Mouse (Mus musculus): Measurements from ENCODE around the gene Cd207.
"Not testable (repeated sequence)": the region's sequence is repeated elsewhere in the genome, so short reads cannot be mapped to it uniquely, and the experiment has no call there.

Cd207 gene

DNA sequence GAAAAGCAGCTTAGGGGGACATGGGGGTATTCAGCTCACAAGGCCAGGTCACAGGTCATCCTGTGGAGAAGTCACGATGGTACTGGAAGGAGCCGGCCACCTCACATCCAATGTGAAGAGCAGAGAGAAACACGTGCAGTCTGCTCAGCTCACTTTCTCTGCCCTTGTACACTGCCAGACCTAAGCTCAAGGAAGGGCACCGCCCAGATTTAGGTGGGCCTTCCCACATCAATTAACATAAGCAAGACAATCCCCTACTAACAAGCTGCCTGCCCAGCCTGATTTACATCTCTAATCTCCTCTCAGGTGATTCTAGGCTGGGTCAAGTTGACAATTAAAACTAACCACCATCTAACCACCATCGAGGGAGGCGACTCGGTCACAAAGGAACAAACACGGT lies 20.3 kb upstream of the Cd207 start:
- DNase-seq (ENCODE audit: low spot score), result no peak

DNA sequence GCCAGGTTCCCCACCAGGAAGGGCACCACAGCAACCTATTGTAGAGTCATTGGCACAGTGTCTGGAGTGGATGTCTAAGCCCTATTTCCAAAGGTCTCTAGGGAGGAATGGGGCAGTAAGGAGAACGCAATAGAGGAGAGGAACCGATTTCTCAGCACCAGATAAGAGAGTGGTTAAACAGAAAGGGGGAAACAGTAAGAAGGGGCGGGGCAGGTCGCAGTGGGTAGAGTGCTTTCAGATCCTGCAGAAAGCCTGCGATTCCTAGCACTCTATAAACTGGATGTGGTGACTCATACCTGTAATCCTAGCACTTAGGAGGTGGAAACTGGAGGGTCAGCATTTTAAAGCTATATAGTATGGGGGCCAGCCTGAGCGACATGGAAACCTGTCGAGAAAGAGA lies 19.0 kb upstream of the Cd207 start:
- no peak for DNase-seq (ENCODE audit: low spot score)

DNA sequence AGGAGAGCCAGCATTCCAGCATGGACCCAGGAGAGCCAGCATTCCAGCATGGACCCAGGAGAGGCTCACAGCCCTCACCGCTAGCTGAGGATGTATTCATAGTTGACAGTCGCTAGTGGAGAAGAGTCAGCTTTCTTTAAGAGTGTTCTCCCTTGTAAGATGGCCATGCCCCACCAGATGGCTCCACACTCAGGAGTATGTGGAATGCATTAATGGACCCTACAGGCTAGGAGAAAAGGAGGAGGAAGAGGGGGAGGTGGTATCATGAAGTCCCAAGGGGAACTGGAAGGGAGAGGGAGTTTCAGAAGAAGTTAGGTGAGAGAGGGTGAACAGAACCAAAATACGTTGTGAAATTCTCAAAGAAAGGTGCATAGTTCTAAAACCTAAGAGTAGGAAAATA lies 18.1 kb upstream of the Cd207 start:
- DNase-seq (ENCODE audit: low spot score), result no peak

GRCm38 (mm10) chr6:83693835-83694234 lies 16.2 kb upstream of the Cd207 start:
- peak; percentile 55 for DNase-seq (ENCODE audit: low spot score)

DNA sequence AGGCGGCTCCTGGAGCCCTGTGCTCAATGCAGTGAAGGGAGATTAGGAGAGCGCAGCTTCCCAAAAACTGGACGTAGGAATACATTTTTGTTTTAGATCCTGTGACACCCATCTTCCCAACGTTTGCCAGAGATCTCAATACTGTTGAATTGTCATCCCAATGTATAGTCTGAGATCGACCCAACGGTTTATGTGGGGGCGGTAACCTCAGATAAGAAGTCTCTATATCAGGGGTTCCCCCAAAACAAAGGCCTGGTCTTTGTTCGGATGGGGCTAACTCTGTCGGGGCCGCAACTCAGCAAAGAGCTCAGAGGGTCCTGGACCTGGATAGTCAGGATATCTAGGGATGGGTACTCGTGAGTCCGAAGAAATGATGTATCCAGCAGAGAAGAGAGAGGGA lies 15.3 kb upstream of the Cd207 start:
- no peak for DNase-seq (ENCODE audit: low spot score)

DNA sequence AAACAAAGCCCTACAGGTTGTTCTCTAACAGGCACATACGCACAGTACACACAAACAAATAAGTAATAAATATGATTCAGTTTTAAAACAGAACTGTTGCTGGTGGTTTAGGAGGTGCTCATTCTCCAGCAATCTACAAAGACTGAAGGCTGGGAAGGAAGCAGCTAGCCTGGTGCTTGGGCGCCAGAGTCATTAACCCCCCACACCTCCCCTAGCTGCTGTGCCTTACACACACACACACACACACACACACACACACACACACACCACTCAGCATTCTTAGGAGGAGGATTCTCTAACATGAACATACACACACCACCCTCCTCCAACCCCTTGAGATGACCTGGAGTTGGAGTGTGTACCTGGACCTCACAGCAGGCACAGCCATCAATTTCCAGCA lies 13.3 kb upstream of the Cd207 start:
- DNase-seq (ENCODE audit: low spot score), result no peak

DNA sequence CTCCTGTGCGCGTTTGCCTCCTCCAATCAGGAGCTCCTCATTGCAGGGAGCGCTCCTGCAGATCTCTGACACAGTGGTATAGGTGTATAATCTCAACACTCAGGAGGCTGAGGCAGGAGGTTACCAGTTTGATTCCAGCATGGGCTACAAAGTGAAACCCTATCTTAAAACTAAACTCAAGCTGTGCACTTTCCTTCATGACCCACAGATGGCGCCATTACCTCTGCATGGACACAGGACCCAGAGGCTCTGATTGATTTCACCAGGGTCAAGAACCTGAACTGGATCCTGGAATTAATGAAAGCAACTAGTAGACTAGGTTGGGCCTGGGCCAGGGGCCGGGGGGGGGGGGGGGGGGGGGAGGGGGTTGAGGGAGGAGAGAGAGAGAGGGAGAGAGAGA lies 12.6 kb upstream of the Cd207 start:
- DNase-seq (ENCODE audit: low spot score), result peak; percentile 21

DNA sequence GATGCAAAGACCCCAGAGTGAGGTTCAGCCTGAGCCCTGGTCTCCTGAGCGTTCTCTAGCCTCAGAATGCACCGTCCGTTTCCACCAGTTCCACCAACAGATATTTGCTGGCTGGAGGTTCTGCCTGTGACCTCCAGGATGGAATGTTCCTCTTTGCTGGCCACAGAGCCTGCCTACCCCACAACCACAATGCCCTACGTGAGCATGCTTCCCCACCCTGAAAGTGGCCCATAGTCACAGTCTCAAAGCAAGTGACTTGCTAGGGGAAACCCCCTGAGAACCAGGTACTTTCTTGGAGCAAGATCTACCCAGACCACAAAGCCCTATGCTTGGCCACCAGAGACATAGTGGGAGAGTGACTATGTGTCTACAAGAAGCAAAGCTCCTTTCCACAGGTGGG lies 11.7 kb upstream of the Cd207 start:
- DNase-seq (ENCODE audit: low spot score), result no peak

DNA sequence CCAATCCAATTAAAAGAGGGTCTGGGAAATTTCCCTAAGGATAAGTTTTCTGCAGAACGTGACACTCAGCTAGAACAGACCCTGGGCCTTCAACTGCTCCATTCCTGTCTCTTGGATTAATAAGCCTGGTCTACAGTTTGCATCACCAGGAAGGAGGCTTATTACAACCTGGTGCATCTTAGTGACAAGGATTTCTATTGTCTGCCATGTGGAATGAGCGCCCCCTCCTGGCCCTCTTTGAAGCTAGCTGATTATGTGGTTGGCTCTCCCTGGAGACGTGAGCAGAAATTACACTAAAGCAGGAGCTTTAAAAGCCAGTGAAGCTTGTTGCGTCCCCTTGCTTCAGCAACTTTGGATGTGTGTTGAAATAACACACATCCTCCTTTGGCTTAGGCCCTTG lies 4.3 kb downstream of the Cd207 start:
- DNase-seq (ENCODE audit: low spot score), result peak; percentile 63

DNA sequence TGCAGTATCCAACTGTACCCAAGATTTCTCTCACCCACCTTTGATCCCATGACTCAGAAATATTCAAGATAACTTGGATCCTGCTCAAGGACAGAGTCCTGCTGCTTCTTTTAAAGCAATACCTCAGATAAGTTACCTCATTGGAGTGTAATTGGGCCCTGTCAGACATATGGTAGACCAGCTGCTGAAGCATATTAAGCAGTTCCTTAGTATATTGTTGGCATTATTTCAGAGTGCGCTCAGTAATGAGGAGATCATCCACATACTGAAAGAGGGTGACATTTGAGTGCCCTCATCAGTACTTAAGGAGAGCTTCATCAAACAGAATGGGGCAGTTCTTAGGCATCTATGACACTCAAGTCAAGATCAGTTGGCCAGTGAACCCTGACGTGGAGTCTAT lies 12.6 kb downstream of the Cd207 start:
- no peak for DNase-seq (ENCODE audit: low spot score)

DNA sequence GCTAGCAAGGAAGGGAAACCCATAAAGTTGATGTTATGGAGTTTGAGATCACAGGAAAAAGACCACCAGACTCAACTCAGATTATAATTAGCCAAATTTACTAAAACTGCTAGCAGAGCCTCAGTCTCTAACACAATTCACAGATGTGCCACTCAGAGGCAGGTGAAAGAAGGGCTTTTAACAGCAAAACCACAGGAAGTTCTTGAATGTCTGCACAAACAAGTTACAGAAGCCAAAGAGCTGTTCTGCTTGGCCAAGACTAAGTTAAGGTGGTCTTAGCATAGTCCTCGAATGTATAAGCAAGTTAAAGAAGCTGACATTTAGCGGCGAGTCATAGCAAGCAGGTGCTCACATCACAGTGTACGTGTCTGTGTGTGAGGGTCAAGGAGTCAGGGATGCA lies 16.8 kb downstream of the Cd207 start:
- no peak for DNase-seq (ENCODE audit: low spot score)

DNA sequence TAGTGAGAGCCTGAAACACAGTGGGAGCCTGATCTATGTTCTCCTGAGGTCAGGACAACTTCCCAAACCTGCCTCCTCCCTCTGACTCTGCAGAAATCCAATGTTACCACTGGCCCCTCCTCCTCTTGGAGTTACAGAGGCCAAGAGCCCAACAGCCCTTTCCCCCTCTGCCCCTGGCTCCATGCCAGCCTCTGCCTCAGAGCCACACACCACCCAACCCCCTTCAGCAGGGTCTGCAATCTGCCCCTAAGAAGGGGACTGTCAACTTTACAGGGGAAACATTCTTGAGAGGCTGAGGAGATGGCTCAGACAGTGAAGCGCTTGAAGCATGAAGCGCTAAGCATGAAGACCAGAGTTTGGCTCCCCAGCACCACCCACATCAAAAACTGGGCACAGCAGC lies 21.6 kb downstream of the Cd207 start, which contains the start of gene Clec4f:
Gene Clec4f (minus strand): TSS at position 101 of the 400 bp plus-strand sequence.
- DNase-seq (ENCODE audit: low spot score), result no peak

DNA sequence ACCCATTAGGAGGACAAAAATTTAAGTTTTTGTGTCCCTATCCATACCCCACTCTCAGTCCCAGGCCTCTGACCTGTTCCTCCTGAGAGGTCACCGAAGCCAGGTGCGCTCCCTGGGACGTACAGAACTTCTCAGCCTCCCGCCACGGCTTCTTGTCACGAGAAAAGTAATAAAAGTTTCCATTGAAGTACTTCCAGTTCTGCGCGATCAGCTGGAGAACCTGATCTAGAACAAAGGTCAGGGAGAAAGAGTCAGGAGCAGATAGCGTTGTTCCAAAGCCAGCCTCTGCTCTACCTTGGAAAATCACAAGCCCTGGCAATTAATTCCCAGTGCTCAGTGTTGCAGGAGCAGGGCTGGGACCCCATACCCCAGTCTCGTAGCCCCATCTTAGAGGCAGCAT lies 30.9 kb downstream of the Cd207 start:
- no peak for DNase-seq (ENCODE audit: low spot score)

DNA sequence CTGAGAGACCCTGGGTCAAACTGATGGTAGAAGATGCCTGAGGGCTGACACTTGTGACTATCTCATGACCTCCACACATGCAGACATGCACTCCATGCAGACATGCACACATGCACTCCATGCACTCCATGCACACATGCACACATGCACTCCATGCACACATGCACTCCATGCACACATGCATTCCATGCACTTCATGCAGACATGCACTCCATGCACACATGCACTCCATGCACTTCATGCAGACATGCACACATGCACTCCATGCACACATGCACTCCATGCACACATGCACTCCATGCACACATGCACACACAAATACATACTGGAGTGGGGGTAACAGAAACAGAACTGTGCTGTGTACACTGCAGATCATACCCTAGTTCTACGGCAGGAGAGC lies 42.3 kb downstream of the Cd207 start:
- DNase-seq (ENCODE audit: low spot score), result no peak

DNA sequence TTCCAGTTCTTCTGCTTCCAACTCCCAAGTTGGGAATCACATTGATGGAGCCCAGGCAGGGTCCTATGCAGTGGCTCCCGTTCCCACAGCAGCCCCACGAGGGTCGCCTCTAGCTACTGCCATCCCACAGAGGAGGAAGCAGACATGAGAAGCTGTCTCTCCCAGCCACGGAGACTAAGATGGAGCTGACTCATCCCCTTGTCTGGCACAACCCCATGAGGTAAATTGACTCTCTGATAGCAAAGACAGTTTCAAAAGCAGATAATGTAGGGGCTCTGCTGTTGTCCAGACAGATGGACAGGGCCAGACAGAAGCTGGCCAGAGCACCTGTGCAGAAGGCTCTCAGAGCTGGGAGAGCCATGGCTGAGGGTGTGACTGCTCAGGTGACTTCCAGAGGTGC lies 43.0 kb downstream of the Cd207 start:
- not testable (repeated sequence) for DNase-seq (ENCODE audit: low spot score)

DNA sequence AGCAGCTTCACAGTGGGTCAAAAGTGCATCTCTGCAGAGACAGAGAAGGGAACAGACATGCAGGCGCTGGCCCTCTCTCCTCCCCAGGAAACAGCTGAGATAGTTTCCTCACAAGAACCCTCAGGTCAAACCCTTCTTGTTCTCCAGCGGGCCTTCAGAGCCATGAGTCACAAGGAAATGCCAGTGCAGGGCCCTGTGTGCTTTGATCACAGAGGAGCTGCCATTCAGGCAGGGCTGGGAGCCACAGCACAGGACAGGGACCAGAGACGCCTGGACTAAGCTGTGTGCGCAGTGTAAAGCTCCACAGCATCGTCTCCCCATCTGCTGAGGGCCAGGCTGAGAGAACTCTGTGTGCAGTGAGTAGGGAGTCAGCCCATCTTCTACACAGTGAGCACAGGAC lies 43.6 kb downstream of the Cd207 start:
- not testable (repeated sequence) for DNase-seq (ENCODE audit: low spot score)

- no peak for DNase-seq (ENCODE audit: low spot score)
Measured at GRCm38 (mm10) chr6:83631815-83632214, 45.8 kb downstream of the Cd207 start.

- no peak for DNase-seq (ENCODE audit: low spot score)
Measured at GRCm38 (mm10) chr6:83626781-83627180, 50.9 kb downstream of the Cd207 start.

All from lung, postnatal 25 days (tissue).